ENCODE assay signal across 8 mouse cellular contexts in genomic region chr16:43503010-43503635, GRCm38 (mm10).
DNase-seq lines count a peak whose midpoint lies in the region; ATAC-seq and TF ChIP-seq lines count a peak whose summit lies in the region.

No protein-coding gene starts in this region.

- no peaks in the 10 kb centered on the region for H3K27me3 ChIP-seq in kidney, postnatal 0 days (ENCODE audit: insufficient read depth, low read length)
- H3K27me3 ChIP-seq in forebrain, embryonic 15.5 days = no peaks in the 10 kb centered on the region
- H3K27me3 ChIP-seq in liver, embryonic 14.5 days (ENCODE audit: control insufficient read depth, insufficient read depth, low read length) = no peaks in the 10 kb centered on the region; the same call in 1 of the 2 replicates
- no peaks in the 10 kb centered on the region; the same call in 1 of the 2 replicates for H3K27me3 ChIP-seq in stomach, embryonic 16.5 days (ENCODE audit: control insufficient read depth, insufficient read depth, low read length)

- peak overlapping the region; percentile 80 for H3K4me2 ChIP-seq in kidney, postnatal 0 days (ENCODE audit: low read length)
- H3K4me2 ChIP-seq in forebrain, embryonic 15.5 days (replicated peaks) = peak overlapping the region; percentile 55
- peak overlapping the region; percentile 18; the same call in 1 of the 2 replicates for H3K4me2 ChIP-seq in liver, embryonic 14.5 days (ENCODE audit: low read depth)
- H3K4me2 ChIP-seq in stomach, embryonic 16.5 days (ENCODE audit: low read depth, low read length) = peak overlapping the region; percentile 77

- DNase-seq in kidney, postnatal 0 days (ENCODE audit: low spot score) = peak; percentile 51
- DNase-seq in kidney, adult 8-10 months = no peak
- peak; percentile 44 to 56 for DNase-seq in cerebellum, adult 18-20 months
- no peak for DNase-seq in liver, embryonic 14.5 days (ENCODE audit: low read depth in 3 of 3, low spot score in 3 of 3)
- DNase-seq in ovary, adult 18-20 months (ENCODE audit: low spot score) = no peak
- DNase-seq in layer of hippocampus, postnatal 36 days = no peak

- no peaks in the 10 kb centered on the region for H3K36me3 ChIP-seq in kidney, postnatal 0 days (ENCODE audit: insufficient read depth, low read length)
- H3K36me3 ChIP-seq in forebrain, embryonic 15.5 days = no peaks in the 10 kb centered on the region
- no peaks in the 10 kb centered on the region for H3K36me3 ChIP-seq in liver, embryonic 14.5 days (replicated peaks; ENCODE audit: control insufficient read depth, insufficient read depth, low read depth)
- H3K36me3 ChIP-seq in stomach, embryonic 16.5 days (ENCODE audit: control insufficient read depth, insufficient read depth, low read length) = no peaks in the 10 kb centered on the region

- no peaks in the 10 kb centered on the region for H3K9me3 ChIP-seq in kidney, postnatal 0 days (replicated peaks; ENCODE audit: low read length)
- no peaks in the 10 kb centered on the region for H3K9me3 ChIP-seq in forebrain, embryonic 15.5 days
- no peaks in the 10 kb centered on the region for H3K9me3 ChIP-seq in liver, embryonic 14.5 days (ENCODE audit: control insufficient read depth, low read length)
- no peaks in the 10 kb centered on the region for H3K9me3 ChIP-seq in stomach, embryonic 16.5 days (replicated peaks; ENCODE audit: control insufficient read depth, low read length)

- 0 out of 2 replicates have a peak, but pooled peaks have one; percentile 23 for ATAC-seq in kidney, postnatal 0 days (replicated peaks; ENCODE audit: low FRiP score, low read depth)
- peak; percentile 82 for ATAC-seq in forebrain, embryonic 15.5 days (replicated peaks)
- ATAC-seq in liver, embryonic 14.5 days (ENCODE audit: insufficient read depth) = no peak
- peak; percentile 21; the same call in 1 of the 2 replicates for ATAC-seq in stomach, embryonic 16.5 days (ENCODE audit: insufficient read depth, low FRiP score)

- WGBS in kidney, postnatal 0 days = 4% methylated on average over 13 of the region's 13 CpGs
- under 1% methylated on average over 13 of the region's 13 CpGs for WGBS in forebrain, embryonic 15.5 days
- WGBS in liver, embryonic 14.5 days (ENCODE audit: insufficient replicate concordance) = 9% methylated on average over 13 of the region's 13 CpGs
- WGBS in stomach, embryonic 16.5 days = 5% methylated on average over 13 of the region's 13 CpGs

- TF ChIP-seq EP300 in liver, embryonic 14.5 days (IDR thresholded peaks at IDR 0.05; ENCODE audit: low read depth) = no peak

- H3K27ac ChIP-seq in kidney, postnatal 0 days = peak overlapping the region; percentile 44; the same call in 1 of the 2 replicates
- peak overlapping the region; percentile 97 for H3K27ac ChIP-seq in forebrain, embryonic 15.5 days (replicated peaks)
- no peak overlapping the region for H3K27ac ChIP-seq in liver, embryonic 14.5 days
- no peak overlapping the region; the same call in 1 of the 2 replicates for H3K27ac ChIP-seq in stomach, embryonic 16.5 days (ENCODE audit: low read length)

- H3K9ac ChIP-seq in kidney, postnatal 0 days (ENCODE audit: low read depth, low read length) = peak overlapping the region; percentile 49; the same call in 1 of the 2 replicates
- H3K9ac ChIP-seq in forebrain, embryonic 15.5 days (replicated peaks) = peak overlapping the region; percentile 62
- no peak overlapping the region for H3K9ac ChIP-seq in liver, embryonic 14.5 days (replicated peaks)
- H3K9ac ChIP-seq in stomach, embryonic 16.5 days (ENCODE audit: low read length) = peak overlapping the region; percentile 55; the same call in 1 of the 2 replicates

- peak overlapping the region; percentile 45 for H3K4me3 ChIP-seq in kidney, postnatal 0 days (replicated peaks; ENCODE audit: low read depth, low read length)
- peak overlapping the region; percentile 50 for H3K4me3 ChIP-seq in forebrain, embryonic 15.5 days
- H3K4me3 ChIP-seq in liver, embryonic 14.5 days (ENCODE audit: insufficient read depth in 1 of 2, low read depth in 2 of 2, low read length in 2 of 2) = no peak overlapping the region
- H3K4me3 ChIP-seq in stomach, embryonic 16.5 days (replicated peaks; ENCODE audit: low read length) = peak overlapping the region; percentile 46

- H3K4me1 ChIP-seq in kidney, postnatal 0 days (replicated peaks; ENCODE audit: insufficient read depth, low read length) = peaks cover 5% of the 10 kb centered on the region; the same call in 1 of the 2 replicates
- peaks cover 36% of the 10 kb centered on the region for H3K4me1 ChIP-seq in forebrain, embryonic 15.5 days
- no peaks in the 10 kb centered on the region for H3K4me1 ChIP-seq in liver, embryonic 14.5 days (replicated peaks; ENCODE audit: control insufficient read depth in 2 of 2, insufficient read depth in 2 of 2, low read length in 1 of 2)
- peaks cover 7% of the 10 kb centered on the region; the same call in 1 of the 2 replicates for H3K4me1 ChIP-seq in stomach, embryonic 16.5 days (ENCODE audit: control insufficient read depth, insufficient read depth, low read length)

- TF ChIP-seq CTCF in kidney, postnatal 0 days (IDR thresholded peaks at IDR 0.05; ENCODE audit: low read depth) = no peak
- TF ChIP-seq CTCF in liver, embryonic 14.5 days (IDR thresholded peaks at IDR 0.05; ENCODE audit: low read depth) = no peak

Comparison
In these comparisons a context has a peak if more than half of its experiments do, and no peak if none do; other contexts are left out.
1. DNase-seq: peak in kidney, postnatal 0 days (single experiment) and cerebellum, adult 18-20 months (2 of 2); none in kidney, adult 8-10 months (0 of 2), liver, embryonic 14.5 days (0 of 3), ovary, adult 18-20 months (single experiment) and layer of hippocampus, postnatal 36 days (0 of 2).
2. H3K27ac ChIP-seq: peak in kidney, postnatal 0 days (single experiment) and forebrain, embryonic 15.5 days (single experiment); none in liver, embryonic 14.5 days (single experiment) and stomach, embryonic 16.5 days (single experiment).
3. H3K4me2 ChIP-seq: peak in every context shown above with its lines; median percentile 80 in kidney, postnatal 0 days; 77 in stomach, embryonic 16.5 days; 55 in forebrain, embryonic 15.5 days; 18 in liver, embryonic 14.5 days.
4. H3K4me3 ChIP-seq: peak in kidney, postnatal 0 days (single experiment), forebrain, embryonic 15.5 days (single experiment) and stomach, embryonic 16.5 days (single experiment); none in liver, embryonic 14.5 days (0 of 2).